Mouse (Mus musculus) megakaryocyte, embryonic 14.5 days (primary cell): Measurements from ENCODE around the gene Uhrf1bp1.

ENCODE experiments used
- FLI1 ChIP-seq: IDR thresholded peaks from 2 replicates; pipeline ENCODE4 v1.6.1; 2012; ENCODE audit warnings: low read length, inconsistent platforms, mixed read lengths
- GATA1 ChIP-seq: IDR thresholded peaks from 3 replicates; pipeline ENCODE4 v1.6.1; 2012; ENCODE audit warnings: mixed read lengths, low read length, inconsistent platforms, borderline replicate concordance

DNA sequence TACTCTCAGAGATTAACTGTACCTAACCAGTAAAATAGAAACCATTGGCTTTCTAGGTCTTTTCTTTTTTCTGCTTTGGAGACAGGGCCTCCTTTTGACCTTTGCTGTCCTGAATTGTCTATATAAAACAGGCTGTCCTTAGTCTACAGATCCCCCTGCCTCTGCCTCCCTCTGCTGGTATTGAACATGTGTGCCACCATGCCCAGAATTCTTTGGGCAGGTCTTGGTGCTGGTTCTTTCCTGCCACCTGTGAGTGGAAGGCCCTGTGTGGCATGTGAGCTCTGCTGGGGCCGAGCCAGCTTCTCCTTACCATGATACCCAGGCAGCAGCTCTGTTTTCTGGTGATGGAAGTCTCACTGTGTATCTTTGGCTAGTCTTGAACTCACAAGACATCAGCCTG lies 7.9 kb upstream of the Uhrf1bp1 start:
- TF ChIP-seq GATA1 (no peak), FLI1 (no peak)
